Mouse (Mus musculus): ENCODE results near the gene Mapk11.

- TF ChIP-seq CTCF (conservative IDR thresholded peaks at IDR 0.05; ENCODE audit: insufficient read depth, insufficient read length, low read depth, low read length) = no peak
- TF ChIP-seq POLR2A (IDR thresholded peaks at IDR 0.05; ENCODE audit: low read depth, low read length) = no peak
These were observed 3.5 kb downstream of the Mapk11 start for GRCm38 (mm10) chr15:89145813-89146350.

Measured in kidney, adult 2 months (tissue).